Mouse (Mus musculus) liver, postnatal 0 days (tissue): ENCODE measurements around the gene Apba2. TPM values are rescaled to one million over a fixed set of nuclear protein-coding genes. Genes with fewer than 3 reads are reported as not detected.

ENCODE experiments used
- ATAC-seq: fragments of 200-750 bp; cut with Nextera tagmentation; 2 replicates; pipeline ENCODE4 v1.8.0; 2017; ENCODE audit warnings: mild to moderate bottlenecking, moderate library complexity
- DNase-seq: peaks from one replicate; pipeline ENCODE4 v3.0.0-alpha.2; 2016
- H3K27ac ChIP-seq: fragments of 300-500 bp; sonication (generic); 2 replicates; pipeline ENCODE4 v1.5.1; 2014; ENCODE audit warnings: antibody characterized with exemption, moderate library complexity, mild to moderate bottlenecking, low read depth
- H3K27me3 ChIP-seq: fragments of 300-500 bp; sonication (generic); 2 replicates; pipeline ENCODE4 v1.6.1; 2014; ENCODE audit warnings: low read length, control low read depth, mixed read lengths; ENCODE audit not compliant: insufficient read depth
- H3K36me3 ChIP-seq: fragments of 300-500 bp; sonication (generic); replicated peaks from 2 replicates; pipeline ENCODE4 v1.6.1; 2014; ENCODE audit warnings: mild to moderate bottlenecking, control low read depth, low read length, moderate library complexity, mixed read lengths; ENCODE audit not compliant: insufficient read depth
- H3K4me1 ChIP-seq: fragments of 300-500 bp; sonication (generic); 2 replicates; pipeline ENCODE4 v1.6.1; 2014; ENCODE audit warnings: antibody characterized with exemption, mild to moderate bottlenecking, control low read depth; ENCODE audit not compliant: insufficient read depth
- H3K4me2 ChIP-seq: fragments of 300-500 bp; sonication (generic); 2 replicates; pipeline ENCODE4 v1.6.1; 2014; ENCODE audit warnings: low read depth, mild to moderate bottlenecking, low read length, moderate library complexity, mixed read lengths
- H3K4me3 ChIP-seq: fragments of 300-500 bp; sonication (generic); 2 replicates; pipeline ENCODE4 v1.5.1; 2014; ENCODE audit warnings: low read depth, low read length
- H3K9ac ChIP-seq: fragments of 300-500 bp; sonication (generic); replicated peaks from 2 replicates; pipeline ENCODE4 v1.6.1; 2014; ENCODE audit warnings: mild to moderate bottlenecking, moderate library complexity
- H3K9me3 ChIP-seq: fragments of 300-500 bp; sonication (generic); 2 replicates; pipeline ENCODE4 v1.6.1; 2016; ENCODE audit warnings: mild to moderate bottlenecking, control low read depth, low read length, mixed read lengths
- CTCF ChIP-seq: sonication (generic); IDR thresholded peaks from 2 replicates; pipeline ENCODE4 v1.5.1; 2016; ENCODE audit warnings: antibody characterized with exemption, low read depth
- EP300 ChIP-seq: IDR thresholded peaks from 2 replicates; pipeline ENCODE4 v1.6.1; 2016; ENCODE audit warnings: antibody characterized with exemption, low read depth, mild to moderate bottlenecking
- WGBS: fragments of 180-500 bp; shearing (Covaris S2); extraction: QIAGEN DNeasy Blood & Tissue Kit; methylation state at CpG from one replicate; pipeline ENCODE4 v1.1.7; 2014; ENCODE audit not compliant: insufficient replicate concordance; 5-methylcytosine and 5-hydroxymethylcytosine counted together
- polyA plus RNA-seq: library from polyadenylated mRNA; unstranded; fragments of >200 nt; fragmentation: Nextera tagmentation; extraction: Ambion mirVana; gene quantifications from 2 replicates; pipeline ENCODE4 v1.2.1, GENCODE M21; 2015

Apba2 gene
- polyA plus RNA-seq, 1 experiment from 2014 or later: not detected

DNA sequence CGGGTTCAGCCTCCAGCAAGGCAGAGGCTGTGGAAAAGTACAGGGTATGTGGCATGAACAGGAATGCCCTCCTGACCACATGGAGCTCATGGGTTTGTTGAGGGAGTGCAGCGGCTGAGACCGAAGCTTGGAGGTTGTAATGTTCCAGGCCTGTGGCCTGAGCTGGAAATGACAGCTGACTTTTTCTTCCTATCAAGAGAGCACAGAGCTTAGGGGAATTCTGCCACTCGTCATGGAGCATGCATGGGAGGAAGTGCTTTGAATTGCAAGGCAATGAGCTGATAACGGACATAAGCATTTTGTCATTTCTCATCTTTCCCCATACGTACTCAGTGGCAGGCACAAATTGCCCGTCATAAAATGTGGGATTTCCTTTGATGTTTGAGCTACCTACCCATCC lies 163.6 kb downstream of the Apba2 start:
- H3K4me3 ChIP-seq: no peak overlapping the region
- WGBS: 43% methylated on average over 7 of the region's 7 CpGs
- no peak for ATAC-seq
- TF ChIP-seq CTCF (no peak), EP300 (no peak)
- DNase-seq: no peak
- no peak overlapping the region for H3K4me2 ChIP-seq
- no peaks in the 10 kb centered on the region for H3K9me3 ChIP-seq
- H3K27ac ChIP-seq: no peak overlapping the region
- no peak overlapping the region for H3K9ac ChIP-seq
- H3K27me3 ChIP-seq: no peaks in the 10 kb centered on the region
- H3K4me1 ChIP-seq: no peaks in the 10 kb centered on the region
- no peaks in the 10 kb centered on the region for H3K36me3 ChIP-seq

DNA sequence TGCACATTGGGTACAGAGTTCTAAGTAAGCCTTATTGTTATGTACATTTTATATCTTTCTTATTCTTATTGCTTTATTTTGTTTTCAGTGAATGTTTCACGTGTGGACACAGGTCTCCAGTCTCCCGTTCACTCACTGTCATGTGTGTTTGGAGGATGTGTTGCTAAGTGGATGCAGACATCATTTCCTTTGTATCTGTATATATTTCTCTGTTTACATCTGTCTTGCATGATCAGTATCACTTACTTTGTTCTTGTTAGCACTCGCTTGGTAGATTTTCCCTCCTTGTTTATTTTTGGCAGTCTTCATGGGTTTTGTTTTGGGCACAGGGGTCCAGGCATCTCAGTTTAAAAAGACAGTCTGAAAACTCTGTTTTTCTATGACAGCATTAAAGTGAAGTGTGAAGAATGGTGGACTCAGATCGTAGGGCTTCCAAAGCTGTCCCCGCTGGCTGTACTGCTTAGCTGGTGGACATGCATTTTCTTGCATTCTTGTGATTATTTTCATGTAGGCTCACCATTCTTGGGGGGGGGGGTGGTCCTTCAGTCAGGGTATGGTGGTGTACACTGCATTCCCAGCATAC lies 164.3 kb downstream of the Apba2 start:
- no peaks in the 10 kb centered on the region for H3K27me3 ChIP-seq
- 70% methylated on average over 5 of the region's 5 CpGs for WGBS
- no peak for ATAC-seq
- TF ChIP-seq CTCF: no peak
- no peak for TF ChIP-seq EP300
- no peaks in the 10 kb centered on the region for H3K4me1 ChIP-seq
- DNase-seq: no peak
- no peaks in the 10 kb centered on the region for H3K9me3 ChIP-seq
- H3K4me3 ChIP-seq: no peak overlapping the region
- H3K4me2 ChIP-seq: no peak overlapping the region
- H3K36me3 ChIP-seq: no peaks in the 10 kb centered on the region
- H3K27ac ChIP-seq: no peak overlapping the region
- H3K9ac ChIP-seq: no peak overlapping the region

DNA sequence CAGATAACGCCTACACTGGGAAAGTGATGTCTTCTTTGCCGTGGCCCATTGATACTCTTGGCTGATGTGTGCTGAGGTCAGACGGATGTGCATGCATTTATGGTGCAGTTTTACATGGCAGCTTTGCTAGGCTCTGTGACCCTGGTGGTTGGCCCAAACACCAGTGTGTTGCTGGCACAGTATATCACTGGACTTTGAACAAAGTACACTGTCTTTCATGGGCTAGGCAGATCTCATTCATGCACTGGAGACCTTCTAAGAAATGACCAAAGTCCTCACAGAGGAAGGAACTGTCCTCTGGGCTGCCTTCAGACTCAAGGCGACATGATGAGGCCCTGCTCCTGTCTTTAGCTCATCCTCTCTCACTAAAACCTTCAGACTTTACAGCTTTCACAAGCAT lies 166.5 kb downstream of the Apba2 start:
- H3K9me3 ChIP-seq: no peaks in the 10 kb centered on the region
- H3K27ac ChIP-seq: no peak overlapping the region
- H3K9ac ChIP-seq: no peak overlapping the region
- no peak overlapping the region for H3K4me3 ChIP-seq
- DNase-seq (no peak), ATAC-seq (no peak)
- no peak for TF ChIP-seq CTCF
- no peak for TF ChIP-seq EP300
- no peaks in the 10 kb centered on the region for H3K27me3 ChIP-seq
- no peaks in the 10 kb centered on the region for H3K36me3 ChIP-seq
- WGBS: 78% methylated on average over 4 of the region's 4 CpGs
- no peak overlapping the region for H3K4me2 ChIP-seq
- no peaks in the 10 kb centered on the region for H3K4me1 ChIP-seq

DNA sequence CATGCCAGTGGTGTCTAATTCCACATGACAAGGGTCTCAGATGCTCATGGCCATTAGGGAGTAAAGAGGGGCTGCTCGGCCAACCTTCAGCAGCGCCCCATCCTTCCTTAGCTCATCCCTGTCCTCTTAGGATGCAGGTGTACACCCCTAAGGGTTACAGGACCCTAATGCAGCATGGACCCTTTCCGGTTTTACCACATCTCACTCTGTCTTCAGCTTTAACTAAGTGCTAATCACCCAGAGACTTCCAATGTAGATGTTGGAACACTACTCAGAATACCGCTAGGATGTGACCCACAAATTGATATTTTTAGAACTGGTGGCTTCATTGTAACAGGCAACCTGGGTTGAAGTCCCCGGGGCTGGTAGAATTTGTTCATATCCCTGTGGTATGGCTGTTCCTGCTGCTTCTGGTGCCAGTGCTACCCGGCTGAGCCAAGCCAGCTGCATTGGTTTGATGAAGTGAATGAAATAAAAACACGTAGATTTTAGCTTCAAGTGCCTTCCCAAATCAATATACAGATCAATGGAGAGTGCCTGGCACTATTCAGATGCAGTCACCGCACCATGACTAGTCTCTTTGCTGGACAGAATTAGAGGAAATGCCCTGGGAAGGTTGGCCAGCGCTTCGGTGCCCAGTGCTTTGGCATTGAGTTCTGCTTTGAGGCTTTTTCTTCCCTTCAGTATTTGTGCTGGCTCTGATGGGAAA lies 178.4 kb downstream of the Apba2 start:
- TF ChIP-seq EP300 (no peak), CTCF (no peak)
- no peak for DNase-seq
- Histone ChIP-seq H3K36me3 (no peaks in the 10 kb centered on the region), H3K27me3 (no peaks in the 10 kb centered on the region), H3K9me3 (no peaks in the 10 kb centered on the region), H3K4me2 (no peak overlapping the region), H3K27ac (no peak overlapping the region), H3K9ac (no peak overlapping the region), H3K4me1 (no peaks in the 10 kb centered on the region), H3K4me3 (no peak overlapping the region)
- ATAC-seq: no peak
- 82% methylated on average over 10 of the region's 10 CpGs for WGBS

DNA sequence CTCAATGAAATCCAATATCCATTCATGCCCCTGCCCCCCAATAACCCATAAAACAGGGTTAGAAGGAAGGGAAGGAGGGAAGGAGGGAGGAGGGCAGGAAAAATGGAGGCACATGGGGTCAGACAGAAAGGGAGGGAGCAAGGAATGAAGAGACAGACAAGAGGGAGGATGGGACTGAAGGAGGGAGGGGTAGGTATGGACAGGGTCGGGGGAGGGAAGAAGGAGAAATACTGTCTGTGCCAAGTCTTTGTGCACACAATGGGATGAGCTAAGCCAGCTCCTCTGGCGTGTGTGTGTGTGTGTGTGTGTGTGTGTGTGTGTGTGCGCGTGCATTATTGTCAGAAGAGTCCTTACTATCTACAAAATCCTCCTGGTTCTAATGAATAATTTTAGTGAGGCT lies 183.4 kb downstream of the Apba2 start:
- 76% methylated on average over 4 of the region's 4 CpGs for WGBS
- H3K4me2 ChIP-seq: no peak overlapping the region
- ATAC-seq (no peak), DNase-seq (no peak)
- H3K27me3 ChIP-seq: no peaks in the 10 kb centered on the region
- H3K36me3 ChIP-seq: no peaks in the 10 kb centered on the region
- no peak overlapping the region for H3K4me3 ChIP-seq
- no peak overlapping the region for H3K9ac ChIP-seq
- H3K9me3 ChIP-seq: no peaks in the 10 kb centered on the region
- H3K27ac ChIP-seq: no peak overlapping the region
- H3K4me1 ChIP-seq: no peaks in the 10 kb centered on the region
- TF ChIP-seq CTCF: no peak
- TF ChIP-seq EP300: no peak

DNA sequence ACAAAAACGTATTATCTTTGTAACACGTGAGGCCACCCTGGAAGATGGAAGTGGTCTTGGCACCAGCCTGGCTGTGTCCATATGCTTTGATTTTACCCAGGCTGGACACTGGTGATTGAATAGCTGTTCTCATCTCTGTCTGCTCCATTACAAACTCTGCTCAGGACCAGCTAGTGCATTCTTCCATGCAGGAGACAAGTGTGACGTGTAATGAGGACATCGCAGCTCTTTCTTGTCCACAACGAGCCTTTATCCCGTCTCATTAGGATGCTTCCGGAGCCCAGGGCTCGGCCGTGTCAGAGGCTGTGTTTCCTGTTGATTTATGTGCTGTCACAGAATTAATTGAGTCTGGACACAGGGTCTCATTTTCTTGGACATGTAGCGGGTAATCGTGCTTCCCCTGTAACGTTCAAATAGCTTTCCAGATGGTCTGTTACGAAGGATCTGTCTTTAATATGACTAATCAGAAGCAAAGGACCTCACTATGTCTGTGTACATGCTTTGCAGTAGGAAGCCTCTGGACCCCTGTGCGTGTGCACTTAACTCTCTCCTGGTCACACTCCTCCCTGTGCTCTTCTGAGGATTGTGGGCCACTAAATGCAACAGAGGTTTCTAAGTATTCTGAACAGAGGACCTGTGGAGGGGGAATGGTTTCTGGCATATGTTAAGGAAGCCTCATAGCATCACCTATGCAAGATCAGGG lies 186.8 kb downstream of the Apba2 start:
- DNase-seq: no peak
- H3K9ac ChIP-seq: no peak overlapping the region
- TF ChIP-seq CTCF (no peak), EP300 (no peak)
- H3K9me3 ChIP-seq: no peaks in the 10 kb centered on the region
- H3K4me1 ChIP-seq: no peaks in the 10 kb centered on the region
- no peak for ATAC-seq
- H3K36me3 ChIP-seq: no peaks in the 10 kb centered on the region
- H3K4me2 ChIP-seq: no peak overlapping the region
- whole genome bisulfite sequencing: 75% methylated on average over 14 of the region's 14 CpGs
- no peak overlapping the region for H3K4me3 ChIP-seq
- no peak overlapping the region for H3K27ac ChIP-seq
- H3K27me3 ChIP-seq: no peaks in the 10 kb centered on the region
